Mouse (Mus musculus): Measurements from ENCODE around the gene Cdh20.

DNA sequence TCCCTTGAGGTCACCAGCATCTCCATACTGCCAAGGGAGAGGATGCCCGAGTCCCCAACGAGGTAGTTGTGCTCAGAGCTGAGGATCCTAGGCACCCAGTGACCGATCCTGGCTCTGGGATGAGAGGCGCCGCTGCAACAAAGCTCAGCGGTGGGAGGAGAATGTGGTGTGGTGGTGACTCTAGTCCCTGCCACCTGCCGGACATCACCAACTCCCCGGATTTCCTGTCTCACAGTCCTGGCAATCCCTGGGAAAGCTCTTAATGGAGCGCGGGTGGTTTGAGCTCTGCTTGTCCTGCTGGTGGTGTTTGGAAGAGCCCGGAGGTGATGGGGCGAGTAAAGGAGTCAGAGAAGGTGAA, 900 bp downstream of the Cdh20 start:
- TF ChIP-seq CTCF (IDR thresholded peaks at IDR 0.05; ENCODE audit: low read depth, low read length) = no peak
- no peak for TF ChIP-seq POLR2A (IDR thresholded peaks at IDR 0.05; ENCODE audit: extremely low read depth, insufficient read depth, low read length)
